Mouse (Mus musculus) kidney, adult 8-10 months (tissue): Measurements from ENCODE around the gene Selenbp2.
"Not testable (repeated sequence)": the region's sequence is repeated elsewhere in the genome, so short reads cannot be mapped to it uniquely, and the experiment has no call there.

Experiments
- DNase-seq, 2 experiments: peaks; one replicate each; pipeline ENCODE4 v3.0.0; 2022

The Selenbp2 gene

GRCm38 (mm10) chr3:94693874-94694273 lies 518 bp downstream of the Selenbp2 start:
- DNase-seq = not testable (repeated sequence)

- DNase-seq = not testable (repeated sequence)
Measured at GRCm38 (mm10) chr3:94695591-94695990, 2.2 kb downstream of the Selenbp2 start.

GRCm38 (mm10) chr3:94696257-94696656 lies 2.9 kb downstream of the Selenbp2 start:
- not testable (repeated sequence) for DNase-seq

- not testable (repeated sequence) for DNase-seq
Measured at GRCm38 (mm10) chr3:94702163-94702810, 8.9 kb downstream of the Selenbp2 start.

- no peak for DNase-seq
Measured at GRCm38 (mm10) chr3:94702856-94703255, 9.5 kb downstream of the Selenbp2 start.

GRCm38 (mm10) chr3:94703364-94703763 lies 10.0 kb downstream of the Selenbp2 start:
- peak in 1 of 2 experiments; percentile 66 for DNase-seq

- not testable (repeated sequence) for DNase-seq
Measured at GRCm38 (mm10) chr3:94710591-94710990, 17.2 kb downstream of the Selenbp2 start.

DNA sequence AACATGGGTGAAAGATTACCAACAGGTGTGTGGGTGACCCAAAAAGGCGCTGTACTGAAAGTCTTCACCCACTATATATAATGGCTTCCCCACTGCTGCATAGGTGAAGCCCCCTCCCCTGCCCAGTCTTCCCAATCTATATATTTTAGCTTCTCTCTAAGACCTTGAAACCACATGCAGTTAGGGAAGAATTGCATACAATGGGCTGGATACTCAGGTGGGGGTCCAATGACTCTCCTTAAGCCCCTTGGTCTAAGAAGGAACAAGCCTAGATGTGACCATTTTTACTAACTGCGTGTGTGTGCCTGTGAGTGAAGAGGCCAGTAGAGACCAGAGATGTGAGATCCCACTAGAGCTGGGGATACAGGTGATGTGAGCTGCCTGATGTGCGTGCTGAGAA lies 20.1 kb downstream of the Selenbp2 start:
- not testable (repeated sequence) for DNase-seq

DNA sequence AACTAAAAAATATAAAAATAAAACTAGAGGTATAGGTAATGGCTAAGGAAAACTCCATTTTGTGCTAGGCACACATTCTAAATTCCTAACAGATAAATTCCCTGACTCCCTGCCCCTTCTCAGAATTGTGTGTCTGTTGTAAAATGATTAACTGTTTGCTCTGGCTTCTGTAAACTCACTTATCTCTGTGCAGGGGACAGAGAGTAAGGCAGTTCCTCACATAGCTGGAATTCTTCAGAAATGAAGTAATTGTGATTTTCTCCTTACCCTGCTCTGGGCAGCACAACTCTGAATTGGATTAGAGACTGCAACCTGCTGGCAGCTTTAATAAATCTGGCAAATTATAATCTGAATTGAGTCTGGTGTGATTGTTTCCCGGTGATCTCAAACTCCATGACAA lies 24.9 kb downstream of the Selenbp2 start:
- peak in 1 of 2 experiments; percentile 28 for DNase-seq

- peak in 1 of 2 experiments; percentile 33 for DNase-seq
Measured at GRCm38 (mm10) chr3:94723637-94724036, 30.3 kb downstream of the Selenbp2 start.

- DNase-seq = no peak
Measured at GRCm38 (mm10) chr3:94745691-94746090, 52.3 kb downstream of the Selenbp2 start.
